Mouse (Mus musculus): ENCODE results near the gene Pitx1. TPM values are rescaled to one million over a fixed set of nuclear protein-coding genes. Genes with fewer than 3 reads are reported as not detected.

Gene Pitx1
- not detected for total RNA-seq (2021)

DNA sequence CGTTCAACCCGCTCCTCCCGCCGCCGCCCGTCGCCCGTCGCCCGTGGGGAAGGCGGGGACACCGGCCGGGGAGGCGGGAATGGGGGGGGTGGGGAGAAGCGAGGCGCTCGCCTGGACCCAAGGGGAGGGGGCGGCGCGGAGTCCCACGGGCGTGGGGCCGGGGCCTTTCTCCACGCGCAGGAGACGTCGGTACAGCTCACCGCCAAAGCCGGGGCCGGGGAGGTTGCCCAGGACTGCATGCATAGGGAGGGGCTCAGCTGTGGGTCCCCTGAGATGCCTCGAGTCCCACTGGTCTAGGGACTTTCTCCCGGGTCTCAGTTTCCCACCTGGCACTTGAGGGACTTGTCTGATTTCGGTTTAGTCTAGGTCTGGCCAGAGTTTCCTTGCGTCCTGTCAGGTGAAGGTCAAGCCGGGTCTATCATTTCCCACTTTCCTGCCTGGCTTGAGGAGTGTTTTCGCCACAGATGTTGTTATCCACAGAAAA is at the start of gene Pitx1:
TSS of gene Pitx1 (minus strand) at position 51 of the 484 bp plus-strand sequence.
- intact Hi-C loops (cut with DNase I), result no loop called here
- no peak for DNase-seq (ENCODE audit: extremely low spot score in 1 of 2, low spot score in 2 of 2)

- no peak for DNase-seq (ENCODE audit: extremely low spot score in 1 of 2, low spot score in 2 of 2)
- intact Hi-C loops (cut with DNase I), result no loop called here
Observed at GRCm38 (mm10) chr13:55881431-55882202, 45.6 kb upstream of the Pitx1 start.

- intact Hi-C loops (cut with DNase I), result no loop called here
- no peak for DNase-seq (ENCODE audit: extremely low spot score in 1 of 2, low spot score in 2 of 2)
Observed at GRCm38 (mm10) chr13:55878353-55878752, 42.4 kb upstream of the Pitx1 start.

GRCm38 (mm10) chr13:55871410-55871809 is 35.4 kb upstream of the Pitx1 start:
- intact Hi-C loops (cut with DNase I), result no loop called here
- DNase-seq (ENCODE audit: extremely low spot score in 1 of 2, low spot score in 2 of 2), result no peak

DNA sequence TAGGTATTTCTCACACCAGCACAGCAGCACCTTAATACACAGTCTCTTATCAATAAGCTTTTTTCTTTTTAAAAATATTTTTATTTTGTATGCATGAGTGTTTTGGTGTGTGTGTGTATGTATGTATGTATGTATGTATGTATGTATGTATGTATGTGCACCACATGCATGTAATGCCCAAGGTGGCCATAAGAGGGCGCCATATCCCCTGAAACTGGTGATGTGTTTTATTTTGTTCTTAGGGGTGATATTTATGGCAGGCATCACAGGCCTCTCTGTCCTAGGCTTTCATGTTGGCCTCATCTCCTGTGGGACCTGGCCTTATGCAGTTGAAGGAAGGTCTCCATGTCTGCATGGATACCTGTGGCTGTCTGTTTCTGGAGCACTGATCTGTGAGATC is 34.0 kb upstream of the Pitx1 start:
- no peak for DNase-seq (ENCODE audit: extremely low spot score in 1 of 2, low spot score in 2 of 2)
- intact Hi-C loops (cut with DNase I), result no loop called here

DNA sequence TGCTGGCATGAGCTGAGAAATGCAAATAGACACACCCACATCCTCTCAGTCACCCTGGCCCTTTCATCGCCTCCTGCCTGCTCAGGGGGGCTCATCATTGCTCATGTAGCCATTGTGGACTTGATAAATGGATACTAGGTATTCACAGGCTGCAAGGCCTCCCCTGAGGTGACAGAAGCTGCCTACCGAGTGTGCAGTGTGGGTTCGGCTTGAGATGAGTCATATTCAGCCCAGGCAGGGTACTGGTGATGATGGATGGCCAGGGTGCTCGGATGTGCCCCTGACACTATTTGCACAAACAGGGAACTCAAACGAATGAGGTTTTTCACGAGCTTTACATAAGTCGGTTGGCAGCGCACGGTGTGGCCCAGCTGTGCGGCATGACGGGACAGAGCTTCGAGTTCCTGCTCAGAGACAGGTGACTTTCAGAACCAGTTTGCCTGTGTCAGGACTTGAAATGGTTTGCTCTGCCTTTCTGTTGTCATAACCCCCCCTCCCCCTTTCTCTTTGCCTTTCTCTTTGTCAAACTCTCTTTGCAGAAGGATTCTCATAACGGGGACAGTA is 31.6 kb upstream of the Pitx1 start:
- intact Hi-C loops (cut with DNase I), result no loop called here
- no peak for DNase-seq (ENCODE audit: extremely low spot score in 1 of 2, low spot score in 2 of 2)

GRCm38 (mm10) chr13:55860483-55860882 is 24.5 kb upstream of the Pitx1 start:
- DNase-seq (ENCODE audit: extremely low spot score in 1 of 2, low spot score in 2 of 2), result no peak
- intact Hi-C loops (cut with DNase I), result no loop called here

- DNase-seq (ENCODE audit: extremely low spot score in 1 of 2, low spot score in 2 of 2), result no peak
- intact Hi-C loops (cut with DNase I), result no loop called here
Observed at GRCm38 (mm10) chr13:55858463-55858862, 22.5 kb upstream of the Pitx1 start.

- DNase-seq (ENCODE audit: extremely low spot score in 1 of 2, low spot score in 2 of 2), result no peak
- intact Hi-C loops (cut with DNase I), result no loop called here
Observed at GRCm38 (mm10) chr13:55855793-55856192, 19.8 kb upstream of the Pitx1 start.

- no peak for DNase-seq (ENCODE audit: extremely low spot score in 1 of 2, low spot score in 2 of 2)
- intact Hi-C loops (cut with DNase I), result no loop called here
Observed at GRCm38 (mm10) chr13:55852205-55852604, 16.2 kb upstream of the Pitx1 start.

DNA sequence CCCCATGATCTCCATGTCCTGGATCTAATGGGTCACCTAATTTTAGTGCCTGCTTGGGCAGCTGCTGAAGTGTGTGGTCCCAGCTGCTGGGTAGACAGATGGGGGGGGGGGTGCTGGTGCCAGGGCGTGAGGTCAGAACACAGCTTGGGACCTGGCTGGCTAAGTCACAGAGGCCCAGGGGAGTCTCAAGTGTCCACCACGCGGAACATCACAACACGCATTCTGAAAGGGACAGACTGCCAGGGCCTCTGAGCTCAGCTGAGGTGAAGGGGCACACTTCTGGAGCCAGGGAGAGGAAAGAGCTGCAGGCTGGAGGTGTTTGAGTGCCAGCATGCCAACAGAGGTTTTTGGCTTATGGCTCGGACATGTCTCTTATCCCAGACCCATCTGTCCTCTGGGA is 14.7 kb upstream of the Pitx1 start:
- intact Hi-C loops (cut with DNase I), result no loop called here
- DNase-seq (ENCODE audit: extremely low spot score in 1 of 2, low spot score in 2 of 2), result no peak

- intact Hi-C loops (cut with DNase I), result no loop called here
- DNase-seq (ENCODE audit: extremely low spot score in 1 of 2, low spot score in 2 of 2), result no peak
Observed at GRCm38 (mm10) chr13:55848604-55849190, 12.7 kb upstream of the Pitx1 start.

GRCm38 (mm10) chr13:55847805-55848204 is 11.8 kb upstream of the Pitx1 start:
- DNase-seq (ENCODE audit: extremely low spot score in 1 of 2, low spot score in 2 of 2), result no peak
- intact Hi-C loops (cut with DNase I), result no loop called here

DNA sequence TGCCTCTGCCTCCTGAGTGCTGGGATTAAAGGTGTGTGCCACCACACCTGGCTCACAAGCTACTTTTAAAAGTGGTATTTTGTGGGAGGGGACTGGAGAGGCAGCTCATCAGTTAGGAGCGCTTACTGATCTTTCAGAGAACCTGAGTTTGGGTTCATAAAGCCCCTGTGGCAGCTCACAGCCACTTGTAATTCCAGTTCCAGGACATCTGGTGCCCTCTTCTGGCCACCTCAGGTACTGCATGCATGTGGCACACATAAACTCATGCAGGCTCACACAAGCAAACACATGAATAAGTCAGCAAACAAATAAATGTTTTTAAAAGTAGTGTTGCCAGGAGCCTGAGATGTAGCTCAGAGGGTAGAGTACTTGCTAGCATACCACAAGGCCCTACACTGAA is 7.7 kb upstream of the Pitx1 start:
- intact Hi-C loops (cut with DNase I), result no loop called here
- DNase-seq (ENCODE audit: extremely low spot score in 1 of 2, low spot score in 2 of 2), result no peak

GRCm38 (mm10) chr13:55840223-55840622 is 4.2 kb upstream of the Pitx1 start:
- no peak for DNase-seq (ENCODE audit: extremely low spot score in 1 of 2, low spot score in 2 of 2)
- intact Hi-C loops (cut with DNase I), result no loop called here

DNA sequence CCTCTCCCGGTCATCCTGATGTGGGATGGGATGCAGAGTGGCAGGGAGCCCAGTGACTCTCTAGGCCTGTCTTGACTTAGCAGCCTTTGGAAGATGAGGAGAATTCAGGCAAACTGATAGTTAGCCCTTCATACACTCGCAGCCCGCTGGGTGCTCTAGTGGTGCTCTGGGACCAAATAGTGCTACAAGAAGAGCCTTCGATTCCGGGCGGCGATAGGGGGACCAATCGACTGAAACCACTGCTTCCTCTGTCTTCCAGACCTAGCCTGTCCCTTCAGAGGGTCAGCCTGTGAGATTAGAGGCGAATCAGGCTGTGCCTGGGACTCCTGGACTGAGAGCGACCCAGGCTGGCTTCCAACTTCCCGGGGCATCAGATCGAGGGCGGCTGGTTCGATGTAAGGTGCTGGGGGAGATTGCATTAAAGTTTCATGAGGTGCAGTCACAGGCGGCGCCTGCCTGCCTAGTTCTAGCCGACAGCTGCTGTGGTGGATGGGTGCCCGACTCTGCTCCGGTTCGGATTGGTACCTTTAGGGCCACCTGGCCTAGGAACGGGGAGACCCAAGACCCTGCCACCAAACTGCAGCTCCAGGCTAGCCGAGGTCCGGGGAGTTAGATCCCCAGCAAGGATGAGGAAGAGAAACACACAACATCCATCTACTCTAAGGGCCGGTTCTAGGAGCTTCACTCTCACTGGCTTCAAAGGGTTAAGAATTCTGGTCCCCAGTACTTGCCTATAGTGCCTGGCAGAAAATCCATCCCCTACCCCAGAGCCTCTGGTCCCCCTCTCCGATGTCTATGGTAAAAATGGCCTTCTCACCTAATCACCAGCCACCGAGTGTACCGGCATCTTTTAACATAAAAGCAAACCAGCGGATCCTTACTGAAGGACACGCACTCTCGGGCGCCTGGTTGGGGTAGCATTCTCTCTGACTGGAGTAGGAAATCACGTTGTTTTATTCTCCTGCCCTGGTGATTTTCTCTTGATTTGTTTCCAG is 1.1 kb upstream of the Pitx1 start:
- intact Hi-C loops (cut with DNase I), result no loop called here
- no peak for DNase-seq (ENCODE audit: extremely low spot score in 1 of 2, low spot score in 2 of 2)

DNA sequence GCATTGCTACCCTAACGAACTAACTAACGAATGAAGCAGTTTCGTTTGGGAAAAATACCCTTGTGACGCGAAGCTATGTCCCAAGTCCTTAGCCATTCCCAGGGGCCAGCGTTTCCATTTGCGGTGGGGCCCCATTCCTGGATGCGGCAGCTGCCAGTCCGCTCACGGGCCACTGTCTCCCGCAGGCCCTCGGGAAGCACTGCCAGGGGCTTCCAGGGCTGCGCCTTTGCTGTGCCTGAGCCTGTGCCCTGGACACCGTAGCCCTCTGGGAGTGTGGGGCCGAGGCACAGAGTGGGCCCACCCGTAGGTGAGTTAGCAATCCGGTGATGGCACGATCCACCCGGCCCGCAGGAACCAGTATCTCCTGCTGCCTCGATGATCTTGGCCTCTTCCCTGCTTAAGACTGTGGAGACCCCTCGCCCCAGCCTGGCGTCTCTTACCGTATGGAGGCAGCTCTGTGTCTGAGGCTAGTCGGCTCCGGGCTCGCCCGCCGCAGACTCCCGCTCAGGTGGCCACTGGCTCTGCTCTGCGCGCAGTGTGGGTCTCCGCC is 369 bp downstream of the Pitx1 start:
- no peak for DNase-seq (ENCODE audit: extremely low spot score in 1 of 2, low spot score in 2 of 2)
- intact Hi-C loops (cut with DNase I), result no loop called here

- intact Hi-C loops (cut with DNase I), result no loop called here
- DNase-seq (ENCODE audit: extremely low spot score in 1 of 2, low spot score in 2 of 2), result no peak
Observed at GRCm38 (mm10) chr13:55834667-55835066, 1.3 kb downstream of the Pitx1 start.

GRCm38 (mm10) chr13:55833921-55834320 is 2.1 kb downstream of the Pitx1 start:
- intact Hi-C loops (cut with DNase I), result no loop called here
- no peak for DNase-seq (ENCODE audit: extremely low spot score in 1 of 2, low spot score in 2 of 2)
